Mouse (Mus musculus) inflammation-experienced regulatory T-cells (primary cell): Measurements from ENCODE around the gene Ccdc85a. TPM values are rescaled to one million over a fixed set of nuclear protein-coding genes. Genes with fewer than 3 reads are reported as not detected.

Source experiments
- polyA plus RNA-seq, 2 experiments: library from polyadenylated mRNA; unstranded; fragments of 100-300 nt; shearing (Covaris generic); gene quantifications; one replicate each; pipeline ENCODE4 v1.2.1; 2017

The Ccdc85a gene
- under 1 TPM; 0.10 to 0.67 TPM for polyA plus RNA-seq

DNA sequence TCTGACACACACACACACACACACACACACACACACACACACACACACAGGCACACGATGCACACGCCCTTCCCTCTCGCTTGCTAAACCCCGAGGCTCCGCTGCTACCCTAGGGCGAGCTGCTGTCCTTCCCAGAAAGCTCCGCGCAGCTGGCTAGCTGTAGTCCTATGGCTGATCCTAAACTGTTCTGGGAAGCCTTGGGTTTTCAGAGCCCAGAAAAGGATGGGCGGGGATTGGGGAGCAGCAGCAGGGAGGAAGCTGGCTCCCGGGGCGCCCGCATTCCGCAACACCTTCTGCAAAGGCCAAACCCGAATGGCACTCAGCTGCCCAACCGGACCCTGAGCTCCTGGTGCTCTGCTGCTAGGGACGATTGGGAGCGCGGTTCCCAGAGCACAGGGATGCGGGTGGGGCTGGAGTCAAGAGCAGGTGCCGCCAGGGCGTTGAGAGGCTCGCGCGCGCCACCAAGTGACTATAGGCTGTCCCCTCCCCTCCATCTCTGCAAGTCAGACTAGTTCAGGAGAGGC lies at the start of gene Ccdc85a:
Gene Ccdc85a (minus strand): TSS at position 414 of the 524 bp plus-strand sequence.

GRCm38 (mm10) chr11:28339224-28340150 lies 244.6 kb downstream of the Ccdc85a start, which contains the start of gene Gm6685:
Gm6685 (minus strand) TSS chr11:28339867.

Other genes starting within 250 kb of the Ccdc85a start
- under 1 TPM in 1 of 2 experiments, not detected in 1; 0.87 TPM for gene Gm6685, start 244.5 kb downstream of the Ccdc85a start, polyA plus RNA-seq